Mouse (Mus musculus) G1E (cell line): ENCODE measurements around the gene Coro2a. TPM values are rescaled to one million over a fixed set of nuclear protein-coding genes. Genes with fewer than 3 reads are reported as not detected.

ENCODE experiments used
- ATAC-seq: 2 replicates; pipeline ENCODE4 v1.8.0; 2016; ENCODE audit warnings: mild to moderate bottlenecking; ENCODE audit not compliant: insufficient number of reproducible peaks, poor library complexity, low FRiP score, severe bottlenecking; ENCODE audit errors: extremely low read depth
- DNase-seq: peaks from one replicate; pipeline ENCODE4 v3.0.0; 2012; ENCODE audit warnings: low spot score
- H3K27me3 ChIP-seq: 2 replicates; pipeline ENCODE4 v1.6.1; 2012; ENCODE audit warnings: mild to moderate bottlenecking, low read length, inconsistent platforms; ENCODE audit not compliant: insufficient read depth
- H3K36me3 ChIP-seq: replicated peaks from 2 replicates; pipeline ENCODE3; 2012; ENCODE audit warnings: mild to moderate bottlenecking, inconsistent platforms
- H3K4me1 ChIP-seq: 2 replicates; pipeline ENCODE4 v1.6.1; 2012; ENCODE audit warnings: low read depth, low read length, inconsistent platforms, mixed read lengths; ENCODE audit not compliant: insufficient read depth
- H3K4me3 ChIP-seq: 2 replicates; pipeline ENCODE4 v1.5.1; 2012; ENCODE audit warnings: low read depth, mild to moderate bottlenecking, inconsistent platforms, low read length, moderate library complexity, mixed read lengths
- H3K9me3 ChIP-seq: replicated peaks from 2 replicates; pipeline ENCODE4 v1.6.1; 2012; ENCODE audit warnings: inconsistent platforms
- CTCF ChIP-seq: IDR thresholded peaks from 2 replicates; pipeline ENCODE4 v1.5.1; 2012; ENCODE audit warnings: low read depth, low read length, inconsistent platforms, mixed read lengths
- GATA1 ChIP-seq: IDR thresholded peaks from 2 replicates; pipeline ENCODE4 v1.6.1; 2012; ENCODE audit warnings: borderline replicate concordance, low read length, inconsistent platforms, mixed read lengths
- GATA2 ChIP-seq: IDR thresholded peaks from 2 replicates; pipeline ENCODE4 v1.6.1; 2012; ENCODE audit warnings: low read depth, low read length, inconsistent platforms, borderline replicate concordance
- POLR2AphosphoS5 ChIP-seq: IDR thresholded peaks from 2 replicates; pipeline ENCODE4 v1.6.1; 2012; ENCODE audit warnings: low read depth, low read length, inconsistent platforms; ENCODE audit not compliant: insufficient replicate concordance
- TAL1 ChIP-seq: conservative IDR thresholded peaks from 2 replicates; pipeline ENCODE4 v1.6.1; 2012; ENCODE audit warnings: low read depth, low read length, inconsistent platforms, mixed read lengths
- polyA plus RNA-seq: library from polyadenylated mRNA; stranded (reverse); fragments of >175 nt; gene quantifications from 2 replicates; pipeline ENCODE4 v1.2.3, GENCODE M21; 2012
- total RNA-seq, 2 experiments: library from RNA; stranded (forward) in 1 of 2; stranded (reverse) in 1 of 2; fragments of 200-1000 nt in 1 of 2; fragments of >200 nt in 1 of 2; fragmentation: Nextera tagmentation in 1 of 2; gene quantifications; 2 replicates each; pipeline ENCODE4 v1.2.3; 2014 to 2017

Coro2a gene
- total and polyA plus RNA-seq, 3 experiments = 79.5 to 501 (median 158) TPM

DNA sequence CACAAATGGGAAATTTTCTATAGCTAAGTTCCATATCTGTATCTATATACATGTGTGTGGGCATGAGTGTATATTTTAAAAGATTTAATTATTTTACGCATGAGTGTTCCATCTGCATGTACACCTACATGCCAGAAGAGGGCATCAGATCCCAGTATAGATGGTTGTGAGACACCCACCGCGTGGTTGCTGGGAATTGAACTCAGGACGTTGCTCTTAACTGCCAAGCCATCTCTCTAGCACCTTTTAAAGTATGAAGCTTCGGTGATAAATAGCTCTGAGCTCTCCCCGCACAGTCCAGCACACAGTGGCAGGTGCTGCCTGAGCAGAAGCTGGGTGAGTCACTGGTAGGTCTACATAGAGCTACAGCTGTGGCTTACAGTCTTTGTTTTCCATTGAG lies 15.4 kb upstream of the Coro2a start:
- TF ChIP-seq CTCF (no peak), GATA1 (no peak), GATA2 (no peak), POLR2AphosphoS5 (no peak), TAL1 (no peak)
- no peak for ATAC-seq

DNA sequence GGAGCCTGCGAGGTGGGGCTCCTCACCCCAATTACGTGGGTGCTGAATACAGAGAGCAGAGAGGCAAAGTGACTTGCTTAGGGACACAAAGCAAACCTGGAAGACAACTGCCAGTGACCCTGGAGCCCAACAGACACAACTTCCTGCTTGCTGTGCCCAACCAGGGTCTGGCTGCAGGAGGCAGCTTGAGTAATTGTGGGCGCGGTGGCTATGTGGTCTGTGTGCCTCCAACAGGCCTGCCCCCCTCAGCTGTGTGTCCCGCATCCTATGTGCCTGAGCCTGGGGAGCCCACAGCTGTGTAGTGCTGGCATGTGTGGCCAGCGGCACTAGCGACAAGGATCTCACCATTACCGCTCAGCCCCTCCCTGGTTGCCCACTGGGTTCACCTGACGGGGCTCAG lies 12.6 kb upstream of the Coro2a start:
- peaks cover 56% of the 10 kb centered on the region for H3K4me1 ChIP-seq
- peak overlapping the region; percentile 36; the same call in 1 of the 2 replicates for H3K4me3 ChIP-seq
- TF ChIP-seq GATA1 (no peak), TAL1 (no peak), GATA2 (no peak), POLR2AphosphoS5 (no peak), CTCF (no peak)
- H3K9me3 ChIP-seq = no peaks in the 10 kb centered on the region
- peaks cover 73% of the 10 kb centered on the region for H3K27me3 ChIP-seq
- H3K36me3 ChIP-seq = no peaks in the 10 kb centered on the region
- DNase-seq (no peak), ATAC-seq (no peak)

More for the DNA sequence above, 15.4 kb upstream of the Coro2a start:
- H3K36me3 ChIP-seq = no peaks in the 10 kb centered on the region
- no peaks in the 10 kb centered on the region for H3K9me3 ChIP-seq
- no peak for DNase-seq
- no peak overlapping the region for H3K4me3 ChIP-seq
- peaks cover 83% of the 10 kb centered on the region for H3K27me3 ChIP-seq
- peaks cover 43% of the 10 kb centered on the region for H3K4me1 ChIP-seq

DNA sequence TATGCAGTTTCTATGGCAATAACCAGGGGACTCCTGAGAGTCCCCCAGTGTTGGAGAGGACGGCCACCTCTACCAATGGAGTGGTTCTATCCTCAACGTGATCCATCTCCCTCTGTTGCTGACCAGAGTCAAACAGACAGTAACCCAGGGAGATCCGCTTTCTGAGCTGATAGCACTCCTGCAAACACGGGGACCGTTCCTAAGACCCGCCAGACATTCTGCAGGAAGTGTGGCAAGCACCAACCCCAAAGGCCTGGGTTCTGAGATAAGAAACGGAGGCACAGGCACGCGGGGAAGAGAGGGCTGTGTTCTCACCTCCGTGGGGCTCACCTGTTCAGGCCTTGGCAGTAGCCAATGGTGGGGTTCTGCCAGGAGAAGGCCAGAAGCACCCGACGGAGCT lies 11.6 kb upstream of the Coro2a start:
- Histone ChIP-seq H3K9me3 (no peaks in the 10 kb centered on the region), H3K36me3 (peaks cover 6% of the 10 kb centered on the region), H3K4me3 (no peak overlapping the region; the same call in 1 of the 2 replicates), H3K4me1 (peaks cover 61% of the 10 kb centered on the region), H3K27me3 (peaks cover 69% of the 10 kb centered on the region)
- TF ChIP-seq CTCF (no peak), TAL1 (0 out of 2 replicates have a peak, but pooled peaks have one; percentile 33)
- peak; percentile 54; the same call in 1 of the 2 replicates for ATAC-seq
- no peak for DNase-seq

DNA sequence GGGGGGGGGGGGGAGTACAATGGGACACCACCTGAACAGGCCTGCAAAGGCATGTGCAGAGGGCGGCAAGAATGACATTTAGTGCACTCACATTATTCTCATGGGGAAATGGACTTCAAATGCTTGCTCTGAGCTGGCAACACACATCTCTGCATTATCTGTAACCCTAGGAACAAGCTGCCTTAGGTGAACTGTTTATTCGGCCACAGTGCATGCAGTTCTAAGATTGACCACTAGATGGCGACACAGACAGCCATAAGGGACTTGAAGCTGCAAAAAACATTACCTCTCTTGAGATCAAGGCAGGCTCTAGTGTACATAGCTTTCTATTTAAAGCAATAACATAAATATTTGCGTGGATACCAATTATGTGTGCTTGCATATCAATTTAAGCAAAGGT lies 9.2 kb upstream of the Coro2a start:
- TF ChIP-seq GATA2 (no peak), GATA1 (no peak), CTCF (peak; percentile 99), POLR2AphosphoS5 (no peak)
- DNase-seq = peak; percentile 72
- H3K27me3 ChIP-seq = peaks cover 54% of the 10 kb centered on the region
- peaks cover 59% of the 10 kb centered on the region for H3K4me1 ChIP-seq
- H3K4me3 ChIP-seq = no peak overlapping the region
- H3K9me3 ChIP-seq = no peaks in the 10 kb centered on the region
- no peak for ATAC-seq
- H3K36me3 ChIP-seq = peaks cover 21% of the 10 kb centered on the region

DNA sequence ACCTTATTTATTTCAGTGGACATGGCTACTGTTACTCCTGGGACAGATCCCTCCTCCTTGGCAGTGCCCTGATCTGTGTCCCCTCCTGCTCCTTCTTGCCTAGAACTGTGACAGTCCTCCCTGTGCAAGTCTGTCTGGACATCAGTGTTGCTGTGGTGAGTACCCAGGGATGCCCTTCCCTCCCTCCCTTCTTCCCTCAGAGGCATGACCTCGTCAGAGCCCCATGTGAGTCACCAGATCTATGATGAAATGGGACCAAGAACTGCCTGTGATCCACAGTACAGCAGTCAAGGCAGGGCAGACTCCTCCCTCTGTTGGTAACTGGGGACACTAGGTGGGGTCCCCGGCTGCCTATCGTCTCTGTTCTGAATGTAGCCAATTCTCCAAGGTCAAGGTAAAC lies 5.6 kb upstream of the Coro2a start:
- ATAC-seq (no peak), DNase-seq (no peak)
- H3K4me1 ChIP-seq = peaks cover 61% of the 10 kb centered on the region
- TF ChIP-seq GATA1 (no peak), GATA2 (no peak), POLR2AphosphoS5 (no peak), TAL1 (no peak), CTCF (no peak)
- no peak overlapping the region for H3K4me3 ChIP-seq
- H3K36me3 ChIP-seq = peaks cover 38% of the 10 kb centered on the region
- H3K9me3 ChIP-seq = no peaks in the 10 kb centered on the region
- peaks cover 18% of the 10 kb centered on the region; the same call in 1 of the 2 replicates for H3K27me3 ChIP-seq

DNA sequence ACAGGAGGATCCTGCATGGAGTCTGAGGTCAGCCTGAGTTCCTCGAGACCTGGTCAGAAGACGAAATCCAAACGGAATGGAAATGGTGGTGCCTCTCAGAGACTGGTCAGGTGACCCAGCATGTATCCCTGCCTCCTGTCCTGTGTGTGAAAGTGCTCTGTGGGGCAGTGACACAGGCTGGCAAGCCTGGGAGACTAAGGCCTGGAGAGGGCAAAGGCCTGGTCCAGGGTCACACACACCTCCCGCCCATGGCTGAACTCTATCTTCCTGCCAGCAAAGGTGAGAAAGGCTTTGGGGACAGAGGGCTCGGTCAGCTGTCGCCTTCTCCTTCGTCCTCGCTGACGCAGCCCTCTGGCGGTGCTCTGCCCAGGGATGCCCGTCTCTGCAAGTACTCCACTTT lies 3.4 kb upstream of the Coro2a start:
- Histone ChIP-seq H3K36me3 (peaks cover 44% of the 10 kb centered on the region), H3K4me1 (peaks cover 58% of the 10 kb centered on the region), H3K27me3 (peaks cover 13% of the 10 kb centered on the region; the same call in 1 of the 2 replicates), H3K4me3 (no peak overlapping the region), H3K9me3 (no peaks in the 10 kb centered on the region)
- TF ChIP-seq TAL1 = no peak
- TF ChIP-seq GATA2 = no peak
- no peak for TF ChIP-seq POLR2AphosphoS5
- TF ChIP-seq CTCF = no peak
- no peak for TF ChIP-seq GATA1
- DNase-seq = no peak
- ATAC-seq = no peak

DNA sequence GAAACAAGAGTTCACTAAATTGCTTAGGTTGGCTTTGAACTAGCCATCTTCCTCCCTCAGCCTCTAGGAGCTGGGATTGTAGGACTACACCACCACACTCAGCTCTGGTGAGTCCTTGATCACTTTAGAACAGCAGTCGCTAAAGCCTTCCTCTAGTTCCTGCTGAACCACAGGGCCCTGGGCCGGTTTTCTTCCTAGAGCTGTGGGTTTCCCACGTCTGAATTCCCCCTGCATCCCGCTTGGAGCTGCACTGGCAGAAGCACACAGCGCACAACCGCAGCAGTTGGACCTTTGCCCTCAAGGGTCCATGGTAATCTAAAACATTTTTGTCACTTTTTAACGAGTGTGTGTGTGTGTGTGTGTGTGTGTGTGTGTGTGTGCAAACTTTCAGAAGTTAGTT lies 702 bp upstream of the Coro2a start:
- TF ChIP-seq POLR2AphosphoS5 (no peak), TAL1 (no peak), GATA2 (no peak), GATA1 (no peak), CTCF (no peak)
- Histone ChIP-seq H3K4me3 (peak overlapping the region; percentile 84; the same call in 1 of the 2 replicates), H3K36me3 (peaks cover 59% of the 10 kb centered on the region), H3K27me3 (no peaks in the 10 kb centered on the region; the same call in 1 of the 2 replicates), H3K4me1 (peaks cover 72% of the 10 kb centered on the region), H3K9me3 (no peaks in the 10 kb centered on the region)
- no peak for ATAC-seq
- no peak for DNase-seq
